Mouse (Mus musculus): ENCODE measurements around the gene Mageb3. TPM values are rescaled to one million over a fixed set of nuclear protein-coding genes. Genes with fewer than 3 reads are reported as not detected.
A peak's percentile ranks its signal among the peaks of the same experiment; 100 is the strongest.

The Mageb3 gene
- polyA plus RNA-seq, 1 experiment = 0.23 TPM

GRCm38 (mm10) chr2:121916047-121916970 is 39.6 kb downstream of the Mageb3 start:
- Histone ChIP-seq H3K4me3 (replicated peaks; ENCODE audit: insufficient read depth, low read depth, low read length) (no peak overlapping the region), H3K4me1 (ENCODE audit: control insufficient read depth, insufficient read depth, low read length) (no peaks in the 10 kb centered on the region), H3K27me3 (ENCODE audit: control insufficient read depth, insufficient read depth, low read length) (no peaks in the 10 kb centered on the region), H3K27ac (ENCODE audit: insufficient read depth, low read length) (no peak overlapping the region)
- peak in 1 of 2 experiments; percentile 12 for DNase-seq
- WGBS = 90% methylated on average over 5 of the region's 5 CpGs
- TF ChIP-seq POLR2A (IDR thresholded peaks at IDR 0.05; ENCODE audit: borderline replicate concordance, insufficient read depth, low read length) (no peak), CTCF (IDR thresholded peaks at IDR 0.05; ENCODE audit: borderline replicate concordance, insufficient read depth, low read depth, low read length) (no peak)

DNA sequence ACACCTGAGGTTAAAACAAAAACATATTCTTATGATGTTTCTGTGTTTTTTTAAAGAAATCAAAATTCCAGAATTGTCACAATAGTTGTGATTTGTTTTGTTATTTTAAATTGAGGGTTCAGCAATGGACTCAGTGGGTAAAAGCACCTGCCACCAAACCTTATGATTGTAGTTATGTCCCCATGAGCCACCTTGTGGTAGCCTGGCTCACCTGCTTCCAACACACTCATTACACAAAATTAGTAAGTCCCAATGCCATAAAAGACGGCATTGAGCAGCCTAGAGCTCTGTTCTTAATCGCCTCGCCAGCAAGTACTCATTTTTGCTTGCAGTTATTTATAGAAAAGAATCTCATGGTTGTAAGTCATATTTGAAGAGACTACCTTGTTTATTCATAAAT is 45.9 kb downstream of the Mageb3 start:
- no peak for TF ChIP-seq POLR2A (IDR thresholded peaks at IDR 0.05; ENCODE audit: borderline replicate concordance, insufficient read depth, low read length)
- TF ChIP-seq CTCF (IDR thresholded peaks at IDR 0.05; ENCODE audit: borderline replicate concordance, insufficient read depth, low read depth, low read length) = no peak; the same call in 1 of the 2 replicates
- H3K27me3 ChIP-seq (ENCODE audit: control insufficient read depth, insufficient read depth, low read length) = no peaks in the 10 kb centered on the region
- no peak for DNase-seq
- WGBS = 77% methylated on average over 3 of the region's 3 CpGs
- H3K4me3 ChIP-seq (replicated peaks; ENCODE audit: insufficient read depth, low read depth, low read length) = no peak overlapping the region
- no peaks in the 10 kb centered on the region for H3K4me1 ChIP-seq (ENCODE audit: control insufficient read depth, insufficient read depth, low read length)
- H3K27ac ChIP-seq (ENCODE audit: insufficient read depth, low read length) = no peak overlapping the region

Other genes with a start within 250 kb of the Mageb3 start
- 53.8 and 55.8 TPM in 2 replicates for gene Frmd5, start 149.0 kb downstream of the Mageb3 start, polyA plus RNA-seq (2012; rRNA removed)
- 34.9 and 36.3 TPM in 2 replicates for gene Casc4, start 89.1 kb downstream of the Mageb3 start, polyA plus RNA-seq (2012; rRNA removed)
- gene Ctdspl2, start 91 bp downstream of the Mageb3 start, polyA plus RNA-seq (2012; rRNA removed) = 15.5 and 18.2 TPM in 2 replicates
- gene Eif3j1, start 72.5 kb upstream of the Mageb3 start, polyA plus RNA-seq (2012; rRNA removed) = 20.5 and 22.2 TPM in 2 replicates
- 9.8 and 10.7 TPM in 2 replicates for gene Spg11, start 162.3 kb upstream of the Mageb3 start, polyA plus RNA-seq (2012; rRNA removed)
- 146 and 152 TPM in 2 replicates for gene B2m, start 191.6 kb upstream of the Mageb3 start, polyA plus RNA-seq (2012; rRNA removed)
- gene Trim69, start 204.6 kb upstream of the Mageb3 start, polyA plus RNA-seq (2012; rRNA removed) = not detected in 2 replicates
- gene Patl2, start 230.1 kb upstream of the Mageb3 start, polyA plus RNA-seq (2012; rRNA removed) = 0.19 and 0.21 TPM in 2 replicates
- gene Terb2, start 230.2 kb upstream of the Mageb3 start, polyA plus RNA-seq (2012; rRNA removed) = not detected in 2 replicates

All from cerebellum, adult 2 months (tissue).